Mouse (Mus musculus): ENCODE measurements around the gene Crtc1. TPM values are rescaled to one million over a fixed set of nuclear protein-coding genes. Genes with fewer than 3 reads are reported as not detected.

Gene Crtc1
- total RNA-seq, 4 experiments from 2014 or later: 7.5 to 9.8 (median 7.6) TPM

DNA sequence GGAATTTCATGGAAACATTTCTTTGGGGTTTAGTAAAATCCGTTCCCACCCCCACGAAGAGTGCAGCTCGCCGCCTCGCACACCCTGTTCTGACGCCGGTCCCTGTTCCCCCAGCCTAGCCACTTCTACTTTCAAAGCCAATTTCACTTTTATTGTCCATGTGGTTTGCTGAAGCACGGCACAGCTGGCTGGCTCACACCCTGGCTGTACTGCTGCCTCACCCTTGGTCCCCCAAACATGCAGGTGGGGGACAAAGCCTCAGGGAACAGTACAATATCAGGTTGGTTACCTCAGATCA lies 23.1 kb upstream of the Crtc1 start:
- DNase-seq (ENCODE audit: low spot score): no peak

- no peak for DNase-seq (ENCODE audit: low spot score)
Observed at GRCm38 (mm10) chr8:70461765-70462515, 22.6 kb upstream of the Crtc1 start.

GRCm38 (mm10) chr8:70460606-70461005 lies 21.2 kb upstream of the Crtc1 start:
- DNase-seq (ENCODE audit: low spot score): no peak

- DNase-seq (ENCODE audit: low spot score): no peak
Observed at GRCm38 (mm10) chr8:70460199-70460598, 20.8 kb upstream of the Crtc1 start.

GRCm38 (mm10) chr8:70459636-70460035 lies 20.3 kb upstream of the Crtc1 start:
- DNase-seq (ENCODE audit: low spot score): no peak

DNA sequence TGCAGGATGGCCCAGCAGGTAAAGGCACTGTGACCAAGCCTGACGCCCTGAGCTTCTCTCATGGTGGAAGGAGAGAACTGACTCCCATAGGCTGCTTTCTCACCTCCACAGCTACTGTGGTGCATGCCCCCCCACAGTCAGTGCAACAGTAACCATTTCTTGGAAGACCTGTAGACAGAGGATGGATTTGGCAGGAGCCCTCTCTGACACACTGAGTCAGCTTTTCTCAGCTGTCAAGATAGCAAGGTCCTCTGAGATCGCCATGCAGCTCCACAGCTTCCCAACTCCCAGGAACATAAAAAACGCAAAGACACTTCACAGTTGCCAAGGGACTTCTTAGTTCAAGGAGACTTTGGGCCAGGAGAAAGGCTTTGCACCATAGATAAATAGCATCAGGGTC lies 19.1 kb upstream of the Crtc1 start:
- no peak for DNase-seq (ENCODE audit: low spot score)

- no peak for DNase-seq (ENCODE audit: low spot score)
Observed at GRCm38 (mm10) chr8:70457882-70458281, 18.5 kb upstream of the Crtc1 start.

DNA sequence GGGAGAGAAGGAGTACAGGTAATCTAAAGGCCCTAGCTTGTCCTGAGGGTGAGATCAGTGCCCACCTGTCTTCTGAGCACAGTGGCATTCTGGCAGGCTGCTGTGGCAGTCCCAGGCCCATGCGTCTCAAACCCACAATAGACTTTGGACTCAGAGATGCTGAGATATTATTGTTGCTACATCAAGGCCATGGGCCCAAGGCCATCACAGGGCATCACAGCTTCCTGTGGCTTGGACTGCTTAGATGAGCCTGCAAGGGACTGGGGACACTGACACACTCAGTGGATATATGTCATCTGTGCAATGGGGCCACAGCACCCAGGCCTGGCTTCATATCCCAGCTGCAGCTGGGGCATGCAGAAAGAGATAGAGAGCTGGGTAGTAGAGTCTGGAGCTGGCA lies 17.6 kb upstream of the Crtc1 start:
- DNase-seq (ENCODE audit: low spot score): no peak

DNA sequence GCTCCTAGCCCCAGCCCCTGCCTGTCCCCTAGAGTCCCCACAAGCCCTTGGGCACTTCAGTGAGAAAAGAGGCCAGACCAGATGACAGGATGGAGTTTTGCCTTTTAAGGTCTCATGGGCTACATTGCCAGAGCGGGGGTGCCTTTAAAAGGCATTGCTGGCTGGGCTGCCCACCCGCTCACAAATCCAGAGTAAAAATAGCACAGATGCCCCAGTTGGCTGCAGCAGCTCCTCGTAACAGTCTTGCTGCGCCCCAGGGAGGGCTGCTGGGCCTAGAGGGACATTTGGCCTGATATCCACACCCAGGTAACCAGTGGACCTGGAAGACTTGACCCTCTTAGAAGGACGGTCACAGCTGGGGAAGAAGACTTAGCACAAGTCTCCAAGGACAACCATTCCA lies 14.5 kb upstream of the Crtc1 start:
- no peak for DNase-seq (ENCODE audit: low spot score)

DNA sequence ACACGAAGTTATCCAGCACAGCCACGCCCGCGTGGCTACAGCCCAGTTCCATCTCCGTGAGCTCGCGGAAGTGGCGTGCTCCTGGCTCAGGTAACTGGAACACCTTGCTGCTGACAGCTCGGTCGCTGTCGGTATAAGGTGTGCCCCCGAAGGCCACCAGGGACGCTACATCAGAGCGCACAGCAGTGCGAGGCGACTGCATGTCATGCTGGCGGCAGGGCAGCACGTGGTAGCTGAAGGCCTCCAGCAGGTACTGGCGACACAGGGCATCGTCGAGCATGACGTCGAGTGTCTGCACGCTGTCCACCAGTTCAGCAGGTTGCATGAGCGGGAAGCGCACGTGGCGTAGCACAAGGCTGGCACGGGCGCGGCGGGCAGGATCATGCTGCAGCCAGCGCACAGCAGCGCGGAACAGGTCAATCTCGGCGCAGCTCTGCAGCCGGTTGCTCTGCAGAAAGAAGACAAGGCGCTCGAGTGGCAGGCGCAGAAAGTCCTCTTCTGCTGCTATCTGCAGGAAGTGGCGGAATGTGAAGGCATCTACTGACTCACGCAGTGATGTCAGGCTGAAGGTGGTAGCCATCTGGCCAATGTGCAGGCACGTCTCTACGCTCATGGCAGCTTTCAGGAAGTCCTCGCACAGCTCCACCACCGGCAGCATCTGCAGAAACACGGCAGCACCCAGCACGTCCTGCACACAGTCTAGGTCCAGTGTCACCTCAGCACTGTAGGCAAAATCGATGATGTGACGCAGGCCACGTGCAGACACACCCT lies 13.0 kb upstream of the Crtc1 start:
- no peak for DNase-seq (ENCODE audit: low spot score)

- DNase-seq (ENCODE audit: low spot score): no peak
Observed at GRCm38 (mm10) chr8:70447639-70448420, 8.5 kb upstream of the Crtc1 start.

GRCm38 (mm10) chr8:70445988-70446387 lies 6.6 kb upstream of the Crtc1 start:
- DNase-seq (ENCODE audit: low spot score): no peak

GRCm38 (mm10) chr8:70443326-70443725 lies 3.9 kb upstream of the Crtc1 start:
- no peak for DNase-seq (ENCODE audit: low spot score)

DNA sequence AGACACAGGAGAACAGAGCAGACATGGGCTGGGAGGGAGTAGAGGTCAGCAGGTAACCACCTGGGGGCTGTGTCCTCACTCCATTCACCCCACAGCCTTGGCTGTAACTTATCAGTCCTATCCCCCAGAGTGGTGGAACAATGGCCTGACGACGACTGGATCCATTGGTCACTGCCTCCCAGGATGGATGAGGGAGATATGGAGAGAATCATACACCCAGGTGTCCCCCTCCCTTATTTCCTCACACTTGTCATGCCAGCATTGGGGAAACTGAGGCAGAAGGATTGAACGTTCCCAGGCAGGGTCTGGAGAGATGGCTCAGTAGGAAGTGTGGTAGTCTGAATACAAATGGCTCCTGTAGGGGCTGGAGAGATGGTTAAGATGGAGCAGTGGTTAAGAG lies 2.2 kb upstream of the Crtc1 start:
- DNase-seq (ENCODE audit: low spot score): no peak

DNA sequence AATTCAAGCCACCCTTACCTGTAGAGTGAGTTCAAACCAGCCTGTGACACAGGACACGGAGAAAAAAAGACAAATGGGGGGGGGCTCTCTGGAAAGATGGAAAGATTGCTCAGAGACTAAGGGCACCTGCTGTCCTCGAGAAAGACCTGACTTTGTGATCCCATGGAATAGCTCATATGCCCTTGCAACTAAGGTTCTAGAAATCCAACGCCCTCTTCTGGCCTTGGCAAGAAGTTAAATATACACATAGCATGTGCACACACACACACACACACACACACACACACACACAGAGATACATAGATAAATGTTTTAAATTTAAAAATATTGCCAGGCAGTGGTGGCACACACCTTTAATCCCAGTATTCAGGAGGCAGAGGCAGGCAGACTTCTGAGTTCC lies 867 bp upstream of the Crtc1 start:
- no peak for DNase-seq (ENCODE audit: low spot score)

DNA sequence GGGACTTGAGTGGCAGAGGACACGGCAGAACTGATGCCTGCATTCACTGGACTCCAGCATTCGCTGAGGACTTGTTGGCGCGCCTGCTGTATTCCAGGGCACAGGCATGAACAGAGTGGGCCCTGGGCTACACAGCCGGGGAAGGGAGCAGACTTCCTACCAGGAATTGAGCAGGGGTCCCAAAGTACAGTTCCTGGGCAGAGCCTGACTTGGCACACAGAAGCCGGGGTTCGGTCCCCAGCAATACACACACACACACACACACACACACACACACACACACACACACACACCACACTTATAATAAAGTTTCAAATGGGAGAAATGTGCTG lies 435 bp upstream of the Crtc1 start:
- DNase-seq (ENCODE audit: low spot score): no peak

DNA sequence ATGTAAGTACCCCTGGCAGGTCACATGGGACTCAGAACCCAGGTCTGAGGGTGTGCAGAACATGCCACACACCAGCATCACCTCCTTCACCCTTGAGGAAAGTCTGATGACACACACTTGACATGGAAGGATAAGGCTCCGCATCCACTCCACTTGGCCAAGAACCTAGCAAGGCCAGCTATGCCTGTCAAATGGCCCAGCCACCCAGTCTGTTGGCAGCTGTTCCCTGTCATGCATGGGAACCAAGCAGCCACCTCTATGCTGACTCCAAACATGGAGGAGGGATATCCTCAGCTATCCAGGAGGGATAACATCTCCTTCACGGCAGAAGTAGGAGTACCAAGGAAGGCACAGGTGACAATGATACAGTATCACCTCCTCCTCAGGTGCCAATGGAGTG lies 956 bp downstream of the Crtc1 start:
- DNase-seq (ENCODE audit: low spot score): no peak

- no peak for DNase-seq (ENCODE audit: low spot score)
Observed at GRCm38 (mm10) chr8:70435156-70435555, 4.2 kb downstream of the Crtc1 start.

DNA sequence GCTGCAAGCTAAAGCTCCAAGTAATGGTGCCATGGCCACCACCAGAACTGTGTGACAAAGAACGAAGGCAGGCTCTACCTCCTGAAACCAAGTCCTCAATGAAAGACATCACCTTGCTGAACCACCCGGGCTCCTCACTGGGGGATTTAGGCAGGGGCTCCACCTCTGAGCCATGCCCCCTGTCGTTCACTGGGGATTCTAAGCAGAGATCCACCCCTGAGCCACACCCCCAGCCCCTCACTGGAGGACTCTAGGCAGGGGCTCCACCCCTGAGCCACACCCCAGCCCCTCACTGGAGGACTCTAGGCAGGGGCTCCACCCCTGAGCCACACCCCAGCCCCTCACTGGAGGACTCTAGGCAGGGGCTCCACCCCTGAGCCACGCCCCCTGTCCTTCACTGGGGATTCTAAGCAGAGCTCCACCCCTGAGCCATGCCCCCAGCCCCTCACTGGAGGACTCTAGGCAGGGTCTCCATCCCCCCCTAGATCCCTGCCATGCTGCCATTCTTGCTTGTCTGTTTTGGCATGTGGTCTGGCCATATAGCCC lies 6.3 kb downstream of the Crtc1 start:
- no peak for DNase-seq (ENCODE audit: low spot score)

DNA sequence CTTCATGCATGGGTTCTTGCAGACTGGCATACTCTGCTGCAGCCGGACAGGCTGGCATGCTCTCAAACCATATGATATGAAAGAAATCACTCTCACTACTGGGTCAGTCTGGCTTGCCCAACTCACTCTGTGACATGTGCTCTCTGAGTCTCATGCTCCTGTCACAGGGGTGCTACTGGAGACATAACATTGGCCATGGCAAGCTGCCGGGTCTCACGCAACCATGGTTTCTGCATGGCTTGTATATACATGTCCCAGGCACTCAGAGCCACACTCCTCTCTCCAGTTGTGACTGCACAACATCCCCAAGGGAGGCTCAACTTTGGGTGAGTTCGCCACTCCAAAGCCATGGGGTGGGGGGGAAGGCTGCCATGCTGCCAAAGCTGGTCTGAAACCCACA lies 8.2 kb downstream of the Crtc1 start:
- no peak for DNase-seq (ENCODE audit: low spot score)

DNA sequence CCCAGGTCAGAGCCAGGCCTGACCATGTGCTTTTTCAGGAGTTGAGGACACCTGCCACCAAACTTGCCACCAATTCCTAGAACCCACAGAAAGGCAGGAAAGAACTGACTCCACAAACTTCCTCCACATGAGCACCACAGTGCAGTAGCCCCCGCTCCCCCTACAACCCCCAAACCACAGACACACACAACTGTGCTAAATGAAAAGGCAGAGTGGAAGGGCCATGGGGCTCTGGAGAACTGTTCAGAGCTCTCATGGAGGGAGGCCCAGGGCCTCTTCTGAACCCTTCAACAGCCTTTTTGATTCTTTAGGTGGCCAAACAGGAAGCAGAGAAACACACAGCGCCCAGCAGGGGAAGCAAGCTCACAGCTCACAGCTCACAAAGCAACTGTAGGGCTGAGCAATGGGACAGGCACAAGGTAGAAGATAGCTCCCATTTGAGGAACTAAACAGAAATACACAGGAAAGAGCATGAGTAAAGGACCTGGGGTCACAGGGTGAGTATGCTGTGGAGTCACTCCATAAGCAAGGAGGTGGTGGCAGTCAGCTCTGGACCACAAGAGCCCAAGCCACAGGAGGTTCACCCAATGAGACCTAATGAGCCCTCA lies 13.0 kb downstream of the Crtc1 start:
- no peak for DNase-seq (ENCODE audit: low spot score)

DNA sequence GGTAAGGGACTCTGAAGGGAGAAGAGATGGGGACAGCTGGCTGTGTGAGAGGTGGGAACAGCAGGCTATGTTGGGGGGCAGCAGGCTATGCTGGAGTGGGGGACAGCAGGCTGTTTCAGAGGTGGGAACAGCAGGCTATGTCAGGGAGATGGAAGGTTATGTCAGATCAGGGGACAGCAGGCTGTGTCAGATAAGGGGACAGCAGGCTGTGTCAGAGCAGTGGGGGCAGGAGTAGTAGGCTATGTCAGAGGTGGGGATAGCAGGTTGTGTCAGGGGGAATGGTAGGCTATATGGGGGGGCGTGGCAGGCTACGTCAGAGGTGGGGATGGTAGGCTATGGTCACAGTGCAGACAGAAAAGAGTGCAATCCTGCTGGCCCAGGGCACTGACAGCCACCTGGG lies 16.7 kb downstream of the Crtc1 start:
- no peak for DNase-seq (ENCODE audit: low spot score)
